Mouse (Mus musculus) intestine, embryonic 16.5 days (tissue): ENCODE data around the gene Rnf103. TPM values are rescaled to one million over a fixed set of nuclear protein-coding genes. Genes with fewer than 3 reads are reported as not detected.
A peak's percentile ranks its signal among the peaks of the same experiment; 100 is the strongest.

Experiments used
- ATAC-seq: fragments of 200-750 bp; cut with Nextera tagmentation; 2 replicates; pipeline ENCODE4 v1.8.0; 2017; ENCODE audit warnings: moderate TSS enrichment, moderate library complexity
- H3K27ac ChIP-seq: fragments of 300-500 bp; sonication (generic); 2 replicates; pipeline ENCODE4 v1.5.1; 2014; ENCODE audit warnings: mild to moderate bottlenecking, low read length
- H3K27me3 ChIP-seq: fragments of 300-500 bp; sonication (generic); replicated peaks from 2 replicates; pipeline ENCODE4 v1.6.1; 2014; ENCODE audit warnings: low read length, control low read depth, mixed read lengths; ENCODE audit not compliant: control insufficient read depth, insufficient read depth
- H3K36me3 ChIP-seq: fragments of 300-500 bp; sonication (generic); 2 replicates; pipeline ENCODE4 v1.6.1; 2014; ENCODE audit warnings: low read length, control low read depth; ENCODE audit not compliant: control insufficient read depth, insufficient read depth
- H3K4me1 ChIP-seq: fragments of 300-500 bp; sonication (generic); 2 replicates; pipeline ENCODE4 v1.6.1; 2014; ENCODE audit warnings: low read length, control low read depth, mixed read lengths; ENCODE audit not compliant: control insufficient read depth, insufficient read depth
- H3K4me2 ChIP-seq: fragments of 300-500 bp; sonication (generic); 2 replicates; pipeline ENCODE4 v1.6.1; 2014; ENCODE audit warnings: low read depth, low read length, control low read depth
- H3K4me3 ChIP-seq: fragments of 300-500 bp; sonication (generic); 2 replicates; pipeline ENCODE4 v1.5.1; 2014; ENCODE audit warnings: mild to moderate bottlenecking, low read length
- H3K9ac ChIP-seq: fragments of 300-500 bp; sonication (generic); 2 replicates; pipeline ENCODE4 v1.6.1; 2014; ENCODE audit warnings: low read depth, low read length
- H3K9me3 ChIP-seq: fragments of 300-500 bp; sonication (generic); 2 replicates; pipeline ENCODE4 v1.6.1; 2016; ENCODE audit warnings: low read length, control low read depth; ENCODE audit not compliant: control insufficient read depth
- WGBS: fragments of 180-500 bp; shearing (Covaris S2); extraction: QIAGEN DNeasy Blood & Tissue Kit; methylation state at CpG from one replicate; pipeline ENCODE4 v1.1.7; 2014; 5-methylcytosine and 5-hydroxymethylcytosine counted together
- polyA plus RNA-seq: library from polyadenylated mRNA; unstranded; fragments of >200 nt; fragmentation: Nextera tagmentation; extraction: Ambion mirVana; gene quantifications from 2 replicates; pipeline ENCODE4 v1.2.1, GENCODE M21; 2015

Gene Rnf103
- polyA plus RNA-seq, 1 experiment from 2014 or later, result 8.5 TPM

DNA sequence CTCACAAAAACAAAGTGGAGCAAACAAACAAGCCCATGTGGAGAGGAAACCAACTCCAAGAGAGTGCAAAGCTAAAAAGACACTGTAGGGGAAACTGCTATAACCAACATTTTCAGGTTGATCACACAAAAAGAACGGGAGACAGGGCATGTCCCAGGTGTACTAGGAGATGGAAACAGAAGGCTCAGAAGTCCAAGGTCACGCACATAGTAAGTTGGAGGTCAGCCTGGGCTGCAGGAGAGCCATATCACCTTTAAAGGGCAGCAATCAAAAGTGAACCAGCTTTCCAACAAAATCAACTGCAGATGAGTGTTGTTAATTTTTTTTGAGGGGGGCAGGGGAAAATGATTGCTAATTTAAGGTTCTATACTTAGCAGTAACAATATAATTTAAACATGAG lies 7.5 kb upstream of the Rnf103 start:
- no peak for ATAC-seq
- 45% methylated on average over 2 of the region's 2 CpGs for WGBS
- no peaks in the 10 kb centered on the region for H3K27me3 ChIP-seq
- no peaks in the 10 kb centered on the region for H3K9me3 ChIP-seq
- no peaks in the 10 kb centered on the region for H3K36me3 ChIP-seq
- H3K9ac ChIP-seq, result no peak overlapping the region
- no peak overlapping the region for H3K27ac ChIP-seq
- no peak overlapping the region for H3K4me3 ChIP-seq
- no peak overlapping the region for H3K4me2 ChIP-seq
- H3K4me1 ChIP-seq, result peaks cover 4% of the 10 kb centered on the region; the same call in 1 of the 2 replicates

GRCm38 (mm10) chr6:71486867-71487266 lies 6.8 kb upstream of the Rnf103 start:
- no peak for ATAC-seq
- H3K36me3 ChIP-seq, result no peaks in the 10 kb centered on the region
- no peaks in the 10 kb centered on the region for H3K27me3 ChIP-seq
- 0 out of 2 replicates have a peak overlapping the region, but pooled peaks have one; percentile 2 for H3K27ac ChIP-seq
- WGBS, result 68% methylated on average over 1 of the region's 1 CpGs
- no peak overlapping the region for H3K9ac ChIP-seq
- no peak overlapping the region for H3K4me3 ChIP-seq
- H3K4me1 ChIP-seq, result peaks cover 4% of the 10 kb centered on the region; the same call in 1 of the 2 replicates
- no peak overlapping the region for H3K4me2 ChIP-seq
- no peaks in the 10 kb centered on the region for H3K9me3 ChIP-seq

DNA sequence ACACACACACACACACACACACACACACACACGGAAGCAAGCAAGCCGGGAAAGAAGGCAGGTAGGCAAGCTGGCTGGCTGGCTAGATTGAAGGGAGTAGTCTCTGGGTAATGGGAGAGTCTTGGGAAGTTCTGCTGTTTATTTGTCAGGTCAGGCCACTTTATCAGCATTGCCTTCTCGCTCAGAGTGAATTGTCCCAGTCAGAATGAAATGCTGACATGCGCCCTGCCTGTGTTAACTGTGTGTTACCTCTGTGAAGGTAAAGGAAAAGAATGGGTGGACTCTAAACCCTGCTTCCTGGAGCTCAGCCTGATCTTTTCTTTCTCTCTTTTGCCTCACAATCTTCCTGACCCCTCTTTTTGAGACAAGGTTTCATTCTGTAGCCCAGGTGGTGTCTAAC lies 5.7 kb upstream of the Rnf103 start:
- 22% methylated on average over 4 of the region's 4 CpGs for WGBS
- H3K9me3 ChIP-seq, result no peaks in the 10 kb centered on the region
- peak overlapping the region; percentile 42; the same call in 1 of the 2 replicates for H3K9ac ChIP-seq
- H3K27ac ChIP-seq, result peak overlapping the region; percentile 93
- no peaks in the 10 kb centered on the region for H3K27me3 ChIP-seq
- no peak overlapping the region for H3K4me2 ChIP-seq
- peaks cover 4% of the 10 kb centered on the region; the same call in 1 of the 2 replicates for H3K4me1 ChIP-seq
- peak; percentile 62 for ATAC-seq
- H3K4me3 ChIP-seq, result peak overlapping the region; percentile 18
- no peaks in the 10 kb centered on the region for H3K36me3 ChIP-seq

- Histone ChIP-seq H3K9me3 (no peaks in the 10 kb centered on the region), H3K4me3 (no peak overlapping the region), H3K27ac (peak overlapping the region; percentile 99), H3K9ac (0 out of 2 replicates have a peak overlapping the region, but pooled peaks have one; percentile 6), H3K36me3 (no peaks in the 10 kb centered on the region), H3K4me2 (peak overlapping the region; percentile 39; the same call in 1 of the 2 replicates), H3K27me3 (no peaks in the 10 kb centered on the region), H3K4me1 (peaks cover 2% of the 10 kb centered on the region)
- no peak for ATAC-seq
- WGBS, result 32% methylated on average over 4 of the region's 4 CpGs
Measured at GRCm38 (mm10) chr6:71492136-71492535, 1.6 kb upstream of the Rnf103 start.

DNA sequence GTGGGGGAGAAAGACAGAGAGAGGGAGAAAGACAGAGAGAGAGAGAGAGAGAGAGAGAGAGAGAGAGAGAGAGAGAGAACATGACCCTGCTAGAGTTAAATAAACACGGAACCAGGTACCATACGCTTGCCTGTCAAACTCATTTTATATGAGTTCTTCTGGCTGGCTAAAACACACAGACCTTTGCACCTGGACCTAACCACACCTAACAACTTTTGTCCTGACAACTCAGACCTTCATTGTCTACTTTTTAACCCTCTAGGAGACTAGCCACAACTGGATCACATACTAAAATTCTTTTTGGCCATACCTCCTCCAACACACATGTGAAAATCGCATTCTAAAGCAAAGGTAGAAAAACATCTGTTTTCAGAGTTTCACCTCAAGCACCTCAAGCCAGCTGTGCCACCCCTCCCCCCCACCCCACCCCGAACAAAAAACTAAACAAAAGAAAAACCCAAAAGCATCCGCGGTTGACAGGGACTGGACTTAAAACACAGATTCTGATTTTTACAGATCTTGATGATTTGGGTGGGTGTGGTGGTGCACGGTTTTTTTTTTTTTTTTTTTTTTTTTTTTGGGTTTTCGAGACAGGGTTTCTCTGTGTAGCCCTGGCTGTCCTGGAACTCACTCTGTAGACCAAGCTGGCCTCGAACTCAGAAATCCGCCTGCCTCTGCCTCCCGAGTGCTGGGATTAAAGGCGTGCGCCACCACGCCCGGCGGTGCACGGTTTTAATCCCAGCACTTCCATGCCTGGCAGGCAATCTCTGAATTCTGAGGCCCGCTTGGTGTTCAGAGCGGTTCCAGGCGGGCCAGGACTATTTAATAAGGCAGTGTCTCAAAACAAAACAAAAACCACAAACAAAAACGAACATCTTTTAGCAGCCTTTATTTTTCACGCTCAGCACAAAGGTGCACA lies 679 bp upstream of the Rnf103 start:
- 15% methylated on average over 20 of the region's 22 CpGs for WGBS

DNA sequence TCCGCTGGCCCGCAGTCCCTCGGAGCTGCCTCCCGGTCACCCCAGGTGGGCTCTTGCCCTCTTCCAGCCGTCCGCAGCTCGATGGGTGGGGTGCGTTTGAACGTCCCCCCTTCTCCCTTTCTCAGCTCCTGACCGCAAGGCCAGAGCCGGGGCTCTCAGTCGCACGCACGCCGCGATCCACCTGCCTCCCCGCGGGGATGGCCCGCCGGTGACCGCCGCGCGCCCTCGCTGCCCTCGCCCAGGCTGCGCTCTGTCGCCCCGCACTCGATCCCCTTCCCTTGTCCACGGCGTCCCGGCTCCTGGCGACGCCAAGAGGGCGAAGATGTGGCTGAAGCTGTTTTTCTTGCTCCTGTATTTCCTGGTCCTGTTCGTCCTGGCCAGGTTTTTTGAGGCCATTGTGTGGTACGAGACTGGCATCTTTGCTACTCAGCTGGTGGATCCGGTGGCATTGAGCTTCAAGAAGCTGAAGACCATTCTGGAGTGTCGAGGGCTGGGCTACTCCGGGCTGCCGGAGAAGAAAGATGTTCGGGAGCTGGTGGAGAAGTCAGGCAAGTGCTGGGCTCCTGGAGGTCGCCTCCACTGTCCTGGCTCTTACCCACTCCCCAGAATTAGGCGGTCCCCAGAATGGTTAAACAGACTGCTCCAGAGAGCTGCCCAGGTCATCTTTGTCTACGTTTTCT lies 787 bp downstream of the Rnf103 start:
- no peaks in the 10 kb centered on the region for H3K36me3 ChIP-seq
- ATAC-seq, result peak; percentile 31; the same call in 1 of the 2 replicates
- WGBS, result under 1% methylated on average over 46 of the region's 46 CpGs

More for the DNA sequence above, 679 bp upstream of the Rnf103 start:
- peaks cover 2% of the 10 kb centered on the region for H3K4me1 ChIP-seq
- H3K9me3 ChIP-seq, result no peaks in the 10 kb centered on the region
- H3K36me3 ChIP-seq, result no peaks in the 10 kb centered on the region
- H3K9ac ChIP-seq, result peak overlapping the region; percentile 100
- H3K4me2 ChIP-seq, result peak overlapping the region; percentile 66
- ATAC-seq, result peak; percentile 47
- H3K27me3 ChIP-seq, result no peaks in the 10 kb centered on the region
- peak overlapping the region; percentile 98 for H3K4me3 ChIP-seq
- peak overlapping the region; percentile 99 for H3K27ac ChIP-seq

DNA sequence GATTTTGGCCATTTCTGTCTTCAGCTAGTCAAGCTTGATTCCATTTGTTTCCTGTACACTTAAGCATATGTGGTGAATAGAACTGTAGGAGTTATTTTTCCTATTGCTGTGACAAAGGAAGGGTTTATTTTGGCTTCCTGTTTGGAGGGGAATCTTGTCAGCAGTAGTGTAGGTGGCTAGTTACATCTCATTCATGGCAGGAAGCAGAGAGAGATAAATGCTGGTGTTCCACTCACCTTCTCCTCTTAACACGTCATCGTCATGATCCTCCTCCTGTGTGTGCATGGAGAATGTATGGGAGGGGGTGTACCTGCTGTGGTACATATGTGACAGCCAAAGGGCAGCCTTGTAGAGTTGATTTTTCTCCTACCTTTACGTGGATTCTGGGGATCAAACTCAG lies 6.9 kb downstream of the Rnf103 start:
- WGBS, result 72% methylated on average over 3 of the region's 3 CpGs
- Histone ChIP-seq H3K27me3 (no peaks in the 10 kb centered on the region), H3K36me3 (no peaks in the 10 kb centered on the region), H3K4me2 (no peak overlapping the region), H3K9me3 (no peaks in the 10 kb centered on the region), H3K9ac (no peak overlapping the region), H3K27ac (no peak overlapping the region), H3K4me1 (peaks cover 5% of the 10 kb centered on the region; the same call in 1 of the 2 replicates), H3K4me3 (no peak overlapping the region)
- no peak for ATAC-seq

More for the DNA sequence above, 787 bp downstream of the Rnf103 start:
- Histone ChIP-seq H3K4me1 (peaks cover 2% of the 10 kb centered on the region; the same call in 1 of the 2 replicates), H3K9me3 (no peaks in the 10 kb centered on the region), H3K27me3 (no peaks in the 10 kb centered on the region), H3K9ac (peak overlapping the region; percentile 100), H3K4me2 (peak overlapping the region; percentile 66), H3K27ac (peak overlapping the region; percentile 99), H3K4me3 (peak overlapping the region; percentile 98)

GRCm38 (mm10) chr6:71503001-71503400 lies 9.3 kb downstream of the Rnf103 start:
- no peaks in the 10 kb centered on the region for H3K27me3 ChIP-seq
- H3K36me3 ChIP-seq, result peaks cover 3% of the 10 kb centered on the region; the same call in 1 of the 2 replicates
- no peak overlapping the region for H3K4me2 ChIP-seq
- 60% methylated on average over 4 of the region's 4 CpGs for WGBS
- 0 out of 2 replicates have a peak, but pooled peaks cover 5% of the 10 kb centered on the region for H3K4me1 ChIP-seq
- H3K27ac ChIP-seq, result no peak overlapping the region
- no peak for ATAC-seq
- no peaks in the 10 kb centered on the region for H3K9me3 ChIP-seq
- no peak overlapping the region for H3K4me3 ChIP-seq
- no peak overlapping the region for H3K9ac ChIP-seq

DNA sequence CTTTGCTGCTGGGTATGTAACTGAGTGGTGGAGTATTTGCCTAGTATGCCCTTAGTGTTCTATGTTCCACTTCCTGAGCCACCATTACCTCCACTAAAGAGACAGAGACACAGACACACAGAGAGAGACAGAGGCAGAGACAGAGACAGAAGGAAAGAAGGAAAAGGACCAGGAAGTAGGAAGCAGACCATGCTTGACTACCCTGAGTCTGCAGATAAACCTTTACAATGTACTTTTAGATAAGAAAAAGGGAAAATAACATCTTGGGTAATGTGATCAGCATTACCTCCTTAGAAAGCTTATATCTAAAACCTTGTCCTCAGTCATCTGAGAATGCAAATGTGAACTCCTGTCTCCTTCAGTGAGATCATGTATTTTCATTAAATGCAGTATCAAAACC lies 10.0 kb downstream of the Rnf103 start:
- Histone ChIP-seq H3K27me3 (no peaks in the 10 kb centered on the region), H3K9me3 (no peaks in the 10 kb centered on the region), H3K4me2 (no peak overlapping the region), H3K27ac (peak overlapping the region; percentile 54; the same call in 1 of the 2 replicates), H3K4me1 (0 out of 2 replicates have a peak, but pooled peaks cover 3% of the 10 kb centered on the region), H3K4me3 (no peak overlapping the region), H3K9ac (no peak overlapping the region), H3K36me3 (peaks cover 5% of the 10 kb centered on the region)
- ATAC-seq, result peak; percentile 38; the same call in 1 of the 2 replicates
